Mouse (Mus musculus): Measurements from ENCODE around the gene Gpr152.

GRCm38 (mm10) chr19:4101466-4101865, 38.1 kb upstream of the Gpr152 start:
- TF ChIP-seq CTCF (IDR thresholded peaks at IDR 0.05; ENCODE audit: insufficient read depth, low read length) (no peak), POLR2A (IDR thresholded peaks at IDR 0.05; ENCODE audit: borderline replicate concordance, extremely low read depth, low read depth, low read length) (no peak)
